Mouse (Mus musculus) lung, postnatal 4 days (tissue): Measurements from ENCODE around the gene Nrg3.

ENCODE experiments used
- DNase-seq, 2 experiments: peaks; one replicate each; pipeline ENCODE4 v3.0.0; 2021

Nrg3 gene

GRCm38 (mm10) chr14:38936483-38937054, 536.3 kb downstream of the Nrg3 start:
- no peak for DNase-seq

- DNase-seq, result no peak
Observed at GRCm38 (mm10) chr14:38923652-38924051, 549.2 kb downstream of the Nrg3 start.

GRCm38 (mm10) chr14:38920800-38921199, 552.1 kb downstream of the Nrg3 start:
- DNase-seq, result no peak

GRCm38 (mm10) chr14:38870591-38870990, 602.3 kb downstream of the Nrg3 start:
- DNase-seq, result no peak

GRCm38 (mm10) chr14:38847566-38847965, 625.3 kb downstream of the Nrg3 start:
- no peak for DNase-seq

- DNase-seq, result no peak
Observed at GRCm38 (mm10) chr14:38847091-38847490, 625.8 kb downstream of the Nrg3 start.

GRCm38 (mm10) chr14:38835006-38835405, 637.9 kb downstream of the Nrg3 start:
- DNase-seq, result no peak

GRCm38 (mm10) chr14:38824891-38825290, 648.0 kb downstream of the Nrg3 start:
- DNase-seq, result no peak

GRCm38 (mm10) chr14:38797027-38797426, 675.9 kb downstream of the Nrg3 start:
- no peak for DNase-seq

GRCm38 (mm10) chr14:38775291-38776116, 697.4 kb downstream of the Nrg3 start:
- DNase-seq, result no peak

GRCm38 (mm10) chr14:38774811-38775210, 698.1 kb downstream of the Nrg3 start:
- DNase-seq, result no peak

GRCm38 (mm10) chr14:38730465-38730864, 742.4 kb downstream of the Nrg3 start:
- no peak for DNase-seq

GRCm38 (mm10) chr14:38703894-38704293, 769.0 kb downstream of the Nrg3 start:
- DNase-seq, result no peak

GRCm38 (mm10) chr14:38702596-38703393, 770.1 kb downstream of the Nrg3 start:
- no peak for DNase-seq

- no peak for DNase-seq
Observed at GRCm38 (mm10) chr14:38701413-38701812, 771.5 kb downstream of the Nrg3 start.

- no peak for DNase-seq
Observed at GRCm38 (mm10) chr14:38700972-38701371, 771.9 kb downstream of the Nrg3 start.

- DNase-seq, result no peak
Observed at GRCm38 (mm10) chr14:38659973-38660372, 812.9 kb downstream of the Nrg3 start.

- DNase-seq, result no peak
Observed at GRCm38 (mm10) chr14:38637070-38637469, 835.8 kb downstream of the Nrg3 start.

GRCm38 (mm10) chr14:38630114-38630513, 842.8 kb downstream of the Nrg3 start:
- DNase-seq, result no peak

GRCm38 (mm10) chr14:38629671-38630070, 843.2 kb downstream of the Nrg3 start:
- DNase-seq, result no peak

- DNase-seq, result no peak
Observed at GRCm38 (mm10) chr14:38628862-38629619, 843.8 kb downstream of the Nrg3 start.

- DNase-seq, result no peak
Observed at GRCm38 (mm10) chr14:38616969-38617368, 855.9 kb downstream of the Nrg3 start.

- no peak for DNase-seq
Observed at GRCm38 (mm10) chr14:38597735-38598134, 875.2 kb downstream of the Nrg3 start.
